Mouse (Mus musculus) midbrain, embryonic 13.5 days (tissue): ENCODE results near the gene Vmn1r225. TPM values are rescaled to one million over a fixed set of nuclear protein-coding genes. Genes with fewer than 3 reads are reported as not detected.
"Not testable (repeated sequence)": the region's sequence is repeated elsewhere in the genome, so short reads cannot be mapped to it uniquely, and the experiment has no call there.

Source experiments
- ATAC-seq: fragments of 200-750 bp; cut with Nextera tagmentation; 2 replicates; pipeline ENCODE4 v1.8.0; 2017; ENCODE audit warnings: mild to moderate bottlenecking, moderate TSS enrichment, moderate library complexity
- H3K27ac ChIP-seq: fragments of 300-500 bp; sonication (generic); 2 replicates; pipeline ENCODE4 v1.5.1; 2015; ENCODE audit warnings: inconsistent platforms, mild to moderate bottlenecking, moderate library complexity
- H3K27me3 ChIP-seq: fragments of 300-500 bp; sonication (generic); 2 replicates; pipeline ENCODE4 v1.6.1; 2015; ENCODE audit warnings: mild to moderate bottlenecking, inconsistent platforms
- H3K36me3 ChIP-seq: fragments of 300-500 bp; sonication (generic); 2 replicates; pipeline ENCODE4 v1.6.1; 2015; ENCODE audit warnings: mild to moderate bottlenecking, inconsistent platforms
- H3K4me1 ChIP-seq: fragments of 300-500 bp; sonication (generic); replicated peaks from 2 replicates; pipeline ENCODE4 v1.6.1; 2015; ENCODE audit warnings: inconsistent platforms
- H3K4me2 ChIP-seq: fragments of 300-500 bp; sonication (generic); replicated peaks from 2 replicates; pipeline ENCODE4 v1.6.1; 2015; ENCODE audit warnings: moderate library complexity, mild to moderate bottlenecking, inconsistent platforms
- H3K4me3 ChIP-seq: fragments of 300-500 bp; sonication (generic); replicated peaks from 2 replicates; pipeline ENCODE4 v1.5.1; 2015; ENCODE audit warnings: mild to moderate bottlenecking, inconsistent platforms
- H3K9ac ChIP-seq: fragments of 300-500 bp; sonication (generic); replicated peaks from 2 replicates; pipeline ENCODE4 v1.6.1; 2015; ENCODE audit warnings: mild to moderate bottlenecking, inconsistent platforms
- H3K9me3 ChIP-seq: fragments of 300-500 bp; sonication (generic); 2 replicates; pipeline ENCODE4 v1.6.1; 2016; ENCODE audit warnings: mild to moderate bottlenecking, inconsistent platforms
- WGBS: fragments of 180-500 bp; shearing (Covaris S2); methylation state at CpG from one replicate; pipeline ENCODE4 v1.1.7; 2015; 5-methylcytosine and 5-hydroxymethylcytosine counted together
- polyA plus RNA-seq: library from polyadenylated mRNA; unstranded; fragments of >200 nt; fragmentation: Nextera tagmentation; extraction: Ambion mirVana; gene quantifications from 2 replicates; pipeline ENCODE4 v1.2.1, GENCODE M21; 2015

Gene Vmn1r225
- not detected in 2 replicates for polyA plus RNA-seq

- H3K4me1 ChIP-seq = no peaks in the 10 kb centered on the region
- no peaks in the 10 kb centered on the region for H3K36me3 ChIP-seq
- H3K9ac ChIP-seq = no peak within 1 kb of the TSS
- peaks cover 9% of the 10 kb centered on the region; the same call in 1 of the 2 replicates for H3K9me3 ChIP-seq
- no peak within 1 kb of the TSS for H3K4me2 ChIP-seq
- H3K27ac ChIP-seq = no peak within 1 kb of the TSS
- no peak for ATAC-seq
- no peak within 1 kb of the TSS for H3K4me3 ChIP-seq
- H3K27me3 ChIP-seq = no peaks in the 10 kb centered on the region
These were observed at the start of gene Vmn1r225 for GRCm38 (mm10) chr17:20497858-20498257. Gene Vmn1r225 (plus strand): TSS chr17:20498158.

GRCm38 (mm10) chr17:20473311-20473710 lies 24.6 kb upstream of the Vmn1r225 start:
- WGBS = 69% methylated on average over 3 of the region's 3 CpGs
- H3K9me3 ChIP-seq = peaks cover 15% of the 10 kb centered on the region
- H3K4me3 ChIP-seq = no peak overlapping the region
- no peak overlapping the region for H3K4me2 ChIP-seq
- no peak overlapping the region for H3K27ac ChIP-seq
- ATAC-seq = no peak
- no peak overlapping the region for H3K9ac ChIP-seq
- no peaks in the 10 kb centered on the region for H3K4me1 ChIP-seq
- no peaks in the 10 kb centered on the region for H3K36me3 ChIP-seq
- no peaks in the 10 kb centered on the region for H3K27me3 ChIP-seq

- ATAC-seq = no peak
- H3K27ac ChIP-seq = no peak within 1 kb of the TSS
- no peaks in the 10 kb centered on the region for H3K4me1 ChIP-seq
- no peak within 1 kb of the TSS for H3K4me3 ChIP-seq
- no peak within 1 kb of the TSS for H3K4me2 ChIP-seq
- H3K9me3 ChIP-seq = peaks cover 7% of the 10 kb centered on the region; the same call in 1 of the 2 replicates
- no peaks in the 10 kb centered on the region for H3K27me3 ChIP-seq
- no peaks in the 10 kb centered on the region for H3K36me3 ChIP-seq
- no peak within 1 kb of the TSS for H3K9ac ChIP-seq
These were observed 16.7 kb upstream of the Vmn1r225 start, which contains the start of gene Vmn2r108 for GRCm38 (mm10) chr17:20481231-20481630. Gene Vmn2r108 (minus strand): TSS chr17:20481331.

GRCm38 (mm10) chr17:20508247-20508646 lies 10.3 kb downstream of the Vmn1r225 start:
- H3K4me2 ChIP-seq, H3K9ac ChIP-seq, H3K27ac ChIP-seq, H3K4me1 ChIP-seq, H3K27me3 ChIP-seq, H3K9me3 ChIP-seq, ATAC-seq, H3K36me3 ChIP-seq, H3K4me3 ChIP-seq: not testable (repeated sequence)

Other genes starting within 250 kb of the Vmn1r225 start
- gene Vmn2r106, start 212.6 kb upstream of the Vmn1r225 start, polyA plus RNA-seq = not detected in 2 replicates
- not detected in 2 replicates for gene Vmn2r107, start 152.9 kb upstream of the Vmn1r225 start, polyA plus RNA-seq
- not detected in 2 replicates for gene Vmn1r224, start 84.0 kb upstream of the Vmn1r225 start, polyA plus RNA-seq
- gene Vmn2r108, start 16.8 kb upstream of the Vmn1r225 start, polyA plus RNA-seq = not detected in 2 replicates
- gene Vmn2r109, start 66.6 kb downstream of the Vmn1r225 start, polyA plus RNA-seq = not detected in 2 replicates
- gene Vmn2r110, start 98.3 kb downstream of the Vmn1r225 start, polyA plus RNA-seq = not detected in 2 replicates
- not detected in 2 replicates for gene Fpr-rs3, start 126.7 kb downstream of the Vmn1r225 start, polyA plus RNA-seq
- not detected in 2 replicates for gene Vmn1r226, start 184.7 kb downstream of the Vmn1r225 start, polyA plus RNA-seq
- gene Vmn1r227, start 231.7 kb downstream of the Vmn1r225 start, polyA plus RNA-seq = not detected in 2 replicates